ENCODE assay signal across 8 mouse cellular contexts in the genomic region with DNA sequence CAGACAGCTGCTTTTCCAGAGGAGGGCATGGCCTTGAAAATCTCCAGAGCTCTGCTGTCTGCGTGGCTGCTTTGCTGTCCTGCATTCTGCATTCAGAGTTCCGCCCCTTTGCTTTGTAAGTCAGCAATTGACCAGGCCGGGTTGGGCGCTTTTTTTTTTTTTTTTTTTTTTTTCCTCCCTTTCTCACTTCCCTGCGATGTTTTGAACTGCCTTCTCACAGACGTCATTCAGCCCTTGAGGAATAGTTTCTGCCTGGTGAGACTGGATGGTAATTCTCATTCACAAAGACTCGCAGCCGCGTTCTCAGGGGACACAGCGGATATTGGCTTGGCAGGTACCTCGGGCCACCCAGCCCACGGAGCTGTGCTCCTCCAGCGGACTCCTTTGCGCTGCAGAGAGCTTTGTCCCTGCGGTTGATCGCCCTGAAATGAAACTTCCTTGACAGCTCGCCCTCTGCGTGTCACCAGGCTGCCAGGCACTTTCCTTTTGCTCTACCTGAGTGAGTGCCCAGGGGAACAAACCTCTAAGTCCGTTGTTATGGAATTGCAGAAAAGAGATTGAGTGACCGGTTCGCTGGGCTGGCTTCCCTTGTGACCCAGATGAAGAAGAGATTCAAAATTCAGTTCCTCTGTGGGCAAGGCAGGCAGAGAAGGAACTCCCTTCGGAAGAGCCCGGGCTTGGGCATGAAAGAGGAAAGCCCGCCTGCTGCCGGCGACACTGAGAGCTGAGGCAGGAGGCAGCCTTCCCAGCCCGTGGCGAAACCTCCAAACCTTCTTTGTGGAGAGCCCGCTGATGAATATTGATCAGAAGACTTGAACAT.
DNase-seq lines count a peak whose midpoint lies in the region; ATAC-seq and TF ChIP-seq lines count a peak whose summit lies in the region.

No protein-coding gene starts in this region.

- H3K27me3 ChIP-seq in embryonic facial prominence, embryonic 10.5 days (replicated peaks; ENCODE audit: low read depth, poor library complexity, severe bottlenecking): no peaks in the 10 kb centered on the region
- no peaks in the 10 kb centered on the region for H3K27me3 ChIP-seq in intestine, postnatal 0 days (replicated peaks; ENCODE audit: control insufficient read depth, insufficient read depth, low read length)
- no peaks in the 10 kb centered on the region for H3K27me3 ChIP-seq in midbrain, embryonic 16.5 days (ENCODE audit: control insufficient read depth, insufficient read depth, low read depth, low read length)

- H3K4me3 ChIP-seq in embryonic facial prominence, embryonic 10.5 days: peak overlapping the region; percentile 64
- H3K4me3 ChIP-seq in intestine, postnatal 0 days (ENCODE audit: low read depth, low read length): peak overlapping the region; percentile 63
- H3K4me3 ChIP-seq in midbrain, embryonic 16.5 days (ENCODE audit: low read depth, low read length): peak overlapping the region; percentile 42

- H3K27ac ChIP-seq in embryonic facial prominence, embryonic 10.5 days (replicated peaks): peak overlapping the region; percentile 77
- peak overlapping the region; percentile 84 for H3K27ac ChIP-seq in intestine, postnatal 0 days (ENCODE audit: low read depth, low read length)
- H3K27ac ChIP-seq in midbrain, embryonic 16.5 days (ENCODE audit: low read length): peak overlapping the region; percentile 47

- under 1% methylated on average over 29 of the region's 29 CpGs for WGBS in embryonic facial prominence, embryonic 10.5 days
- WGBS in intestine, postnatal 0 days: 2% methylated on average over 29 of the region's 29 CpGs
- WGBS in midbrain, embryonic 16.5 days: under 1% methylated on average over 29 of the region's 29 CpGs

- H3K9ac ChIP-seq in intestine, postnatal 0 days (ENCODE audit: low read depth, low read length): peak overlapping the region; percentile 62
- H3K9ac ChIP-seq in midbrain, embryonic 16.5 days (ENCODE audit: low read depth, low read length): peak overlapping the region; percentile 59

- TF ChIP-seq CTCF in intestine, postnatal 0 days (IDR thresholded peaks at IDR 0.05; ENCODE audit: low read depth): peak; percentile 32

- peak; percentile 81 for ATAC-seq in granulocyte monocyte progenitor cell, adult 5-6 weeks (replicated peaks; ENCODE audit: poor library complexity, severe bottlenecking)
- peak; percentile 73 for ATAC-seq in intestine, postnatal 0 days
- peak; percentile 73 for ATAC-seq in midbrain, embryonic 16.5 days

- H3K9me3 ChIP-seq in embryonic facial prominence, embryonic 10.5 days: no peaks in the 10 kb centered on the region
- H3K9me3 ChIP-seq in intestine, postnatal 0 days (ENCODE audit: control insufficient read depth): no peaks in the 10 kb centered on the region
- H3K9me3 ChIP-seq in midbrain, embryonic 16.5 days (replicated peaks; ENCODE audit: control insufficient read depth, low read length, poor library complexity, severe bottlenecking): no peaks in the 10 kb centered on the region

- DNase-seq in 416B (ENCODE audit: low read depth): peak; percentile 85
- DNase-seq in adrenal gland, postnatal 10 days: peak; percentile 74
- DNase-seq in embryonic facial prominence, embryonic 10.5 days (ENCODE audit: low spot score): peak; percentile 57
- DNase-seq in liver: peak; percentile 81
- DNase-seq in spleen, postnatal 4 days (ENCODE audit: low spot score in 2 of 2): peak; percentile 55 to 81

- H3K4me2 ChIP-seq in intestine, postnatal 0 days (replicated peaks; ENCODE audit: low read depth): peak overlapping the region; percentile 74
- H3K4me2 ChIP-seq in midbrain, embryonic 16.5 days (ENCODE audit: low read length): peak overlapping the region; percentile 82

- H3K4me1 ChIP-seq in embryonic facial prominence, embryonic 10.5 days: peaks cover 22% of the 10 kb centered on the region
- 0 out of 2 replicates have a peak, but pooled peaks cover 3% of the 10 kb centered on the region for H3K4me1 ChIP-seq in intestine, postnatal 0 days (replicated peaks; ENCODE audit: control insufficient read depth, insufficient read depth, low read length)
- peaks cover 15% of the 10 kb centered on the region for H3K4me1 ChIP-seq in midbrain, embryonic 16.5 days (ENCODE audit: control insufficient read depth, insufficient read depth, low read length)

- no peaks in the 10 kb centered on the region for H3K36me3 ChIP-seq in embryonic facial prominence, embryonic 10.5 days (replicated peaks)
- no peaks in the 10 kb centered on the region for H3K36me3 ChIP-seq in intestine, postnatal 0 days (ENCODE audit: control insufficient read depth, insufficient read depth)
- H3K36me3 ChIP-seq in midbrain, embryonic 16.5 days (ENCODE audit: control insufficient read depth, insufficient read depth, low read length): no peaks in the 10 kb centered on the region

Comparison
In these comparisons a context has a peak if more than half of its experiments do, and no peak if none do; other contexts are left out.
1. Peak in every context shown above with its lines: DNase-seq, ATAC-seq, H3K4me3 ChIP-seq and H3K27ac ChIP-seq.